Mouse (Mus musculus) monocyte, adult 2 months (primary cell): ENCODE data around the gene Cyfip2.
"Not testable (repeated sequence)": the region's sequence is repeated elsewhere in the genome, so short reads cannot be mapped to it uniquely, and the experiment has no call there.

Experiments
- DNase-seq, 2 experiments: peaks; one replicate each; pipeline ENCODE4 v3.0.0; 2022; ENCODE audit warnings: low spot score in 2 of 2, low read depth in 1 of 2

Gene Cyfip2

DNA sequence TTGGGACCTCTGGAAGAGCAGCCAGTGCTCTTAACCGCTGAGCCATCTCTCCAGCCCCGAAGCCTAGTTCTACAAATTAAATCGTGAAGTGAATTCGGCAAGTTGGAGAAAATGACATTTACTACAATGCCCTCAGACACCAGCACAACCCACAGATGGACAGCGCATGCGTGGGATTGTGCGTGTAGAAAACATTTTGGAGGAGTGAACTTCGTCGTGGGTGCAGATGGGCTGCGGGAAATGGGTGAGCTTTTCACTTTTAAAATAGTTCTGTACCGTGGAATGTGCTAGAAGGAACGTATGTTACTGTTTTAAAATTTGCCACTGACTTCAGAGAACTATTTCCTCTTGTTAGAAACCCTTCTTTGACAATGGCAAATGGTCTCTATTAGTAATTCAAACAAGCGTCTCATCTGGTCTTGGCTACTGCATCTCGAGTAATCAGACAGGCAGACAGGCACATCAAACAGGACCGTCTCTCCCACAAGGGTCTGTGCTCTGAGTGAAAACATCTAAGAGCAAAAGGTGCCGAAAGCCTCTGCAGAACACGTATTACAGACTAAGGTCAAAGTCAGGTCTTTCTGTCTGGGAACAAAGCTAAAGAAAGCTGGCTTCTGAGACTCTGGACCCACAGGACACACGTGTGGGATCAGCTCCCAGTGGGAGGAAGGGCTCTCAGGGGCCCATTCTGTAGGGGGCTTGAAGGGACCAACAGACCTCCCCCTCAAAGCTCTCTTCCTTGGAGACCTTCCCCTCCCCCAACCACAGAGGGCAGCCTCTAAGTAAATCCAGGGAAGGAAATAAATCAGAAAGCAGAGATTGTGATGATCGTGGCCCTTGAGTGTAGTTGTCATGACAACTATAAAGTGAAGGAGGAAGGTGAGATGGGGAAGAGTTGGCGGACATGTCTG is 110.8 kb downstream of the Cyfip2 start:
- no peak for DNase-seq

DNA sequence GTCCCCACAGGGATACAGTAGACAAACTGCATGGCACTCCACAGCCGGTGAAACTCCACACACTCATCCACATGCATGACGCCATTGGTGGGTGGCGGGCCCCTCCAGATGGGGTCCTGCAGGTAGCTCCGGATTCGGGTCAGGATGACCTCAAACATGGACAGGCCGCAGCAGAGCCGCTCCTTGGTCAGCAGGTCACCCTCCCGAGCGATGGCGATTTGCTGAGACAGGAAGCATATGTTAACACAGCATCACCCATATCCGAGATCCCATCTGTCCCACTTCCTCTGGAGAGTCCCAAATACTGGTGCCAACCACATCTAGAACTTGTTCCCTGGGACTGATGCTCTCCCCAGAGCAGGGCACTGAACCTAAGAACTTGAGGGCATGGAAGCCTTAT is 112.0 kb downstream of the Cyfip2 start:
- DNase-seq = no peak

DNA sequence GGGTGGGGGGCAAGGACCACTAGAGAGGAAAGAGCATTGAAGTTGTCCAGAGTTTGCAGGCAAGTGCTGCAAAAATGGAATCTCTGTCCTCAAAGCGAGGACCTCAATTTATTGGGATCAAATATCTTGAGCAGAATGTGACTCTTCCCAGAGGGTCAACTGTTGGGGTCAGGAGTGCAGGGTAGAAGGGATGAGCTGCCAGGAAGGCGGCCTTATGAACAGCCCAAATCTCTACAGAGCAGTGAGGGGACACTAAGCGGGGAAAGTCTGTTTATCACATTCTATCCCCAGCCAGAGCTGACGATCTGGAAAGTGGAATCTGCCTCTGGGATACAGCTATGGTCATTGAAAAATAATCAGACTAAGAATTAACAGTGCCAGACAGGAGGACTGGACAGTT is 118.5 kb downstream of the Cyfip2 start:
- DNase-seq = no peak

DNA sequence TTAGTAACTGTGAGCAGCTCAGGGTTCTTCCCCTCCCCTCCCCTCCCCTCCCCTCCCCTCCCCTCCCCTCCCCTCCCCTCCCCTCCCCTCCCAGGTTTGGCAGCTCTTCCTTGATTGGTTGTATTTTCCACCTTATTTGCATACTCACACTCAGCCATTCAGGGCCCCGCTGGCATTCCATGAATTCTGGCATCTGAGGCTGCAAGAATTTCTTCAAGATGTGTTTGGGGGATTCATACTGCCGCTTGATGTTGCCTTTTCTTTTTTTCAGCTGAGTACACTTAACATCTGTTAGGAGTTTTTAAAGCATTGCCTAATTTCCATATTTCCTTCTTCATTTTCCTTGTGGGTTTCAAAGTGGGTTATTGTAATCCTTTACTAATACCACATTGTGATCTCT is 124.4 kb downstream of the Cyfip2 start:
- no peak for DNase-seq

DNA sequence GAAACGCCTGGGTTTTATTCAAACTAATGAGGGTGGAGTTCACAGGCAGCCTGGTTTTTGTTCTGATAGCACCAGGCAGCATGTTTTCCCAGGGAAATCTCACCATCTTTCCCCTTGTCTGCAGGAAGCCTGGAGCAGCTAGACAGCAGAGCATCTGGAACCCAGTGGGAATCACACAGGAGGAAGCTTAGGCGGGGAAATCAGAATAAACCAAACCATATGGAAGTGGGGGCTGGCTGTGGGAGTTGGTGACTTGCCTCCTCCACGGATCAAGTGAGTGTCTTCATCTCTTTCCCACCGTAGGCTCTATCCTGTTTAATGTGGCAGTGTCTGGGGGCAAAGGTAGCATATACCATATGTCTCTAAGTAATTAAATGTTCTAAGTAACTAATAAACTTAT is 127.2 kb downstream of the Cyfip2 start:
- DNase-seq = no peak

DNA sequence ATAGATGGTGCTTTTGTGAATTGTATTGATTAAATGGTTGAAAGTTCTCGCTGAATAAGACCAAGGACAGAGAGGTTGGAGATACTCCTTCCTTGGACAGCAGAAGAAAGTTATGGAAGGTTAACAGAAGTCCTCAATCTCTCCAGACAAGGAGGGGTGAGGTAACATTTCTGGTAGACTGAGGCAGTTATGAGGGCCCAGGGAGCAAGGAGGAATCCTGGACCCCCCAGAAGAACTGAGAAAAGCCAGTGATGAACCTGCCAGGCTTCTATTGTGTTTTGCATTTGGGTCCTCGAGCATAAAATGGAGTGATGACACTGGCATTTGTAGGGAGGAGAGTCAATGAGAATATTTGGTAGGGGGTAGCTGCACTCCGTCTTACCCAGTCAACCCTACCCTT is 127.7 kb downstream of the Cyfip2 start:
- no peak for DNase-seq

DNA sequence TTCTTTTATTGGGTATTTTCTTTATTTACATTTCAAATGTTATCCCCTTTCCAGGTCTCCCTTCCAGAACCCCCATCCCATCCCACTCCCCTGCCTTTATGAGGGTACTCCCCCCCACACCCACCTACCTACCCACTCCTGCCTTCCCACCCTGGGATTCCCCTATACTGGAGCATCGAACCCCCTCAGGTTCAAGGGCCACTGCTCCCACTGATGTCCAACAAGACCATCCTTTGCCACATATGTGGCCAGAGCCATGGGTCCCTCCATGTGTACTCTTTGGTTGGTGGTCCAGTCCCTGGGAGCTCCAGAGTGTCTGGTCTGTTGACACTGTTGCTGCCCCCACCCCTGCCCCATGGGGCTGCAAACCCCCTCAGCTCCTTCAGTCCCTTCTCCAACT is 130.6 kb downstream of the Cyfip2 start:
- not testable (repeated sequence) for DNase-seq

DNA sequence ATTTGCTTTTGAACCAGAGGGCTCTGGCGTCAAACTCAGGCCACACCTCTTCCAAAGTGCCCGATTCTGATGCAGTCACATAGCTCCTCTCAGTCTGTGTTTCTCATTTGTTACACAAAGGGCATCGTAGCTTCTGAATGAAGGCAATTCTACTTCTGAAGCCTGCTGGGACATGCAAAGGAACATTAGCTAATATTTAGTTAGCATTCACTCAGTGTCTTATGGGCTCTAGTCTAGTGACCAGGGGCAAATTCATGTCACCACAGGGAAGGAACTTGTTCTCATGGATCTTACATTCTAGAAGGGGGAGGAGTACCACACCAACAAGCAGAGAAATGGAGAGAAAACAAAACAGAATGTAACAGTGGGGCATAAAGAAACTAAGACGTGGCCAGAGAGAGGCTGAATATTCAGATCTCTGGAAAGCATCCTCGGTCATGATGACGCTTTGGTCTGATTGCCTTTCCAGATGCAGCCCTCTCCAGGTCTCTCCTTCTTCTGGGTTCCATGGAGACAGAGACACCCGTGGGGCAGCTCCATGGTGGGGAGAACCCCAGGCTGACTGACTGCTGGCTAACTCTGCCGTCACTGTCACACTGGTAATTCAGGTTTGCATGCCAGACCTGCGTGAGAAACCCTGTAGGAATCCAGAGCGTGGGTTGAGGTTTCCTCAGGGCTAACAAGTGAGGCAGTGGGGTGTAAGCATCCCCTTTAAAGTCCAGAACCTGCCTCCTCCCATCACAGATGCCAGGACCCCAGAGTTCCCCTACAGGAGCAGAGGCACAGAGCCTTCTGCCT is 135.2 kb downstream of the Cyfip2 start:
- DNase-seq = no peak

DNA sequence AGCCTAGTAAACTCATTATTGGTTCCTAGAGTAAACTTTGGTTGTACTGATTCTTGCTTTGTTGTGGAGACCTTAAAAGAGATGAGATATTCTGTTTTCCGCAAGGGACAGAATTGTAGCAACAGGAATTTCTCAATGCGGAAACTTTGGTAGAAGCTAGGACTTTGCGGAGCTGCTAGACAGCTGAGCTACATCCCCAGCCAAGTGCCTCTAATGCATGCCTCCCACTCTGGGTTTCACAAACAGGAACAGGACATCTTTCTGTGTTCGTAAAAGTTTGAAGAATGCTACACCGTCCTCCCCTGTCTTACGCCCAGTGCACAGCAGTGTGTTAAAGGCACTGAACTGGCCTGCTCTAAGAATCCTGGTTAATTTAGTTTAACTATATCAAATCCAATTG is 136.5 kb downstream of the Cyfip2 start:
- no peak for DNase-seq

DNA sequence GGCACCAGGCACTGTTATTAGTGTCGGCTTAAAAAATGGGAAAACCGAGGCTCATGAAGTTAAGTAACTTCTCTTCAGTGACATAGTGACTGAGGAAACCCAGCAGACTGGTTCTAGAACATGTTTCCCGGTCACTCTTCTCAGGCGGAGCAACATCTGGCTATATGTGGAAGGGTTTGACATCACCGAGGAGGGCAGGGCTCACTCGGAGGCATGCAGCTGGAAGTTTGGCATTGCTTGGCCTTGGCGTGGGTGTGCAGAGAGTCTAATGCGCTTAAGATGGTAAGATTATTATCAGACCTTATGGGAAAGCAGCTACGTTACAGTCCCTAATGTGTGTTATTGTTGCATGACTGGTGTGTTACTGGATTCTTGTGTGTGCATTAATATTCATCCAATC is 140.5 kb downstream of the Cyfip2 start:
- DNase-seq = no peak

DNA sequence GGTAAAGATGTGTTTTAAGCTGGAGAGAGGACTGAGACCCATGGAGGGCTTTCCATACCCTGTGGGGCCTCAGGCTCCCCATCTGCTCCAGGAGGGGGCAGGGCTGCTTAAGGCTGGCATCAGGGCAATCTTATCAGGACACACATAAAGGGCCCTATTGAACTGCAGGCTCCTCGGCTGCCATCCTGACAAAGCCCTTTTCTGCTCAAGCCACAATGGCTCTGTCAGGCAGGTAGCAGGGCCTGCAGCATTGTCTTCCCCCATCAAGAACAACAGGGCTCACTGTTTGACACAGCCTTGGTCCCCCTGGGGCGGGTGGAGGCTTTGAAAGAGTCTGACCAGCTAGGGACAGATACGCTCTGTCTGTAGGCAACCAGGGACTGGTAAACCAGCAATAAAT is 142.8 kb downstream of the Cyfip2 start:
- no peak for DNase-seq

DNA sequence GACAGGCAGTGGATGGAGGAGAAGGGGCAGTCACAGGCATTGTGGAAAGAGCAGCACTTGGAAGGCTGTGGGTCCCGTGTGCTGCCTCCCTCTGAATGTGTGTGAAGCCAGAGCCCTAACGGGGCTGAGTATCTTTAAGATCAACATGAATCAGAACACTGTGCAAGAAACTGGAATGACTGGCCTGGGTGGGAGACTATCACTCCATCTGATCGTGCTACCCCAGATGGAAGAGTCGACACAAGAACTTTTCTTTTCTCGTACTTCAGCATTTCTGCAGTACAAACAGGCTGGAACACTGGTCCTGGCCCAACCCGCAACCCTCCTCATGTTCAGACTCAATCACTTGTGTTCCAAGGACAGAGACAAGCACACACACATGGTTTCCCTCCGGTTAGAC is 144.2 kb downstream of the Cyfip2 start:
- no peak for DNase-seq

DNA sequence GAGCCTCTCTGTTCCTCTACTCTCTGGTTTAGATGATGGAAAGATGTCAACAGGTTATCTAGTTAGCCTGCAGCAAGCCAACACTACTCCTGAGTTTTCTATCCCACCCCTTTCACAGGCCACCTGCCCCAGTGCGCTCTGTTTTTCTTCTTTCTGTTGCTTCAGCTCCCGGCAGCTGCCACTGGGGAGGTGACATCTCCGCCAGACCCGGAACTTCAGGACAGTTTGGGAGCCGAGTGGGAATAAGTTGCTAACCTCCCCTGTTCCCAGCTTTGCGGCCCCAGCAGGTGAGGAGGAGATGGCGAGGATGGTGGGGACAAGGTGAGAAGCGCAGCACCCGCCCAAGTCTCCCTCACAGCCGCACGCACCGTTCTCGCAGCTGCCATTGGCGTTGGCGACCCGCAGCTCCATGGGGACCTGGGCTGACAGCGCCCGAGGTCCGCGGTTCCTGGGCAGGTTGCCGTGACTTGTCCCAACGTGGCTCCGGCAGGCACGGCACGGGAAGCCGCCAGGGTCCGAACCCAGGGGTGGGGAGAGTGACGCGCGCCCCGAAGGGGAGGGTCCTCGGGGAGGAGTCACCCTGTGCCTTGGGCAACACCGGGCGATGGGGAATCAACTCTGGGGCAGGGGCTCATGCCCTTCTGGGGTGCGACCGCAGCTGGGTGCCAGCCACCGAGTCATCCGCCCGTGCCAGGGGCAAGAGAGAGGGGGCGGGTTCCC is 146.6 kb downstream of the Cyfip2 start, which contains the start of gene Nipal4:
Gene Nipal4 (minus strand): TSS at position 643 of the 720 bp plus-strand sequence.
- DNase-seq = no peak

DNA sequence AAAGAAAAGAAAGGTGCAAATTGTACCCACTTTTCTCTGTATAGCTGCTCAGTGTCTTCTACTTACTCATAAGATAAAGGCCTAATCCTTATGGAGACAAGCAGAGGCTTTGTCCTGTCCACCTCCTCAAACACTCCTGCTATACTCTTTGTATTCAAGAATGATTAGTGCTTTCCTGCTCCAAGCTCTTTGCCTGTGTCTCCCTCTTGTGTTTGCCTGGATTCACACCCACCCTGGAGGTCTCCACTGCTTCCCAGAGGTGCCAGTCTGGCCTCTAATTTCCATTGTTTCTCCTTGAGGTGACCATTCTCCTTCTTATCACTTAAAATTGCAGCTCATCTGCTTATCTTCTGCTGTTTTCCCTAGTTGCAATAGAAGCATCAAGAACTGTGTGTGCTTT is 155.2 kb downstream of the Cyfip2 start:
- DNase-seq = no peak

DNA sequence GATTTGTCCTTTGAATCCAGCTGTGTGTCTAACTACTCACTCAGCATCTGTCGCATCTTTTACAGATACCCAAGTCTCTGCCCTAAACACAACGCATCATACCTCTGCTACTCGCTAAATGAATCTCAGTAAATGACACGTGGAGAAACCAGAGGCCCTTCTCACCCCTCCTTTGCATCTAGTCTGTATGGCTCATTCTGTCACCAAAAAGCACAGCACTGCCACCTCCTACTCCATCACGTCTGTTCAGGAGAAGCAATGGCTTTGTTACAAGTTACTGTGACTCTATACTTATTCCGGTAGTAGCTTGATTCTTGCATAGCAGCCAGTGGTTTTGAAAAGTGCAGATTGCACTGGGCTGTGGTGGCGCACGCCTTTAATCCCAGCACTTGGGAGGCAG is 155.7 kb downstream of the Cyfip2 start:
- DNase-seq = no peak

DNA sequence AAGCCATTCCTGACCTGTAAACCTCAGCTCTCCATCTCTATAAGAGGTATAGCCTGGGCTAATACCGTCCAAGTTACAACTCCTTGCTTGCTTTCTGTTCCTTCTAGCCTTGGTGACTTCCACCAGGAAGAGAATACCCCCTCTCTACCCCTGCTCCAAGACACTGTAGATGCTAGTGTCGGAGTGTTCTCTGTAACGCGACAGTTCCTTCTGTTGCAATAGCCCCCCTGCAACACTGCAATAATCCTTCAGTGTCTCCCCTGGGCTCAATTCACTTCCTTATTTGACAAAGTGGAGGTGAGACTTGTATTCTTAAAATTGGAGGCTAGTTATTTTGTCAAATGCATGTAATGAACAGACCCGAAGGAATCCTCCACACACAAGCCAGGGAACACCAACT is 166.0 kb downstream of the Cyfip2 start:
- DNase-seq = no peak

DNA sequence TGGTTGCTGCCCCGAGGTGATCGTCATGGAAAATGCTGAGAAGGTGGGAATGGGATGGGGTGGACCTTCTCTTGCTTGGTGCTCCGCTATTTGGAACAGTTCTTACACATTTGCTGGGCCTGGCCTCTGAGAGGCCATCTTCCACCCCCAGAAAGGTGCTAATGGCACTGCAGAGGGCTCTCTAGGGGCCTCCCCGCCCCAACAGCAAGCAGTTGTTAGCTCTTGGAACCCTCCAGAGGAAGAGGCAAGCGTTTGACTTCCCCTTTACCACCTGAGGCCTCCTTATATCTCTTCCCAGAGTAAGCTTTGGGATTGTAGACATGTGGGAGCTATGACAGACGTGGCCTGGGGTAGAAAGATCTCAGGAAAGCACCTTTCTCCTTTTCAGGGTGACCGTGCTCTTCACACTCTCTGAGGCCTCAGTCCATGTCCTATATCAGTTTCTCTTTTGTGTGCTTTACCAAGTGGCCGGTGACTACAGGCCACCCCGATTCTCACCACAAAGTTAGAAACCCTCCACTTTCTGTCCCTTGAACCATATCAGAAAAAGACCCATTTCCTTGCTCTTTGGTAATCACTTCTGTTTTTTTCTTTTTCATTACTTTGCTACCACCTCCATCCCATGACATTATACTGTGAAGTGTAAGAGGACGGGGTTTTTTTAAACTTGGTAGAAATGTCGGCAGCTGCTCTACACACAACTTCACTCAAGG is 167.3 kb downstream of the Cyfip2 start:
- no peak for DNase-seq
